Mouse (Mus musculus): ENCODE results near the gene H2-Oa.

GRCm38 (mm10) chr17:34102831-34103230, 10.7 kb downstream of the H2-Oa start:
- TF ChIP-seq EP300 (optimal IDR thresholded peaks at IDR 0.05) = no peak
- no peak for TF ChIP-seq CTCF (IDR thresholded peaks at IDR 0.05; ENCODE audit: low read depth)
